32 mouse cellular contexts compared by ENCODE assay signal in the genomic region with DNA sequence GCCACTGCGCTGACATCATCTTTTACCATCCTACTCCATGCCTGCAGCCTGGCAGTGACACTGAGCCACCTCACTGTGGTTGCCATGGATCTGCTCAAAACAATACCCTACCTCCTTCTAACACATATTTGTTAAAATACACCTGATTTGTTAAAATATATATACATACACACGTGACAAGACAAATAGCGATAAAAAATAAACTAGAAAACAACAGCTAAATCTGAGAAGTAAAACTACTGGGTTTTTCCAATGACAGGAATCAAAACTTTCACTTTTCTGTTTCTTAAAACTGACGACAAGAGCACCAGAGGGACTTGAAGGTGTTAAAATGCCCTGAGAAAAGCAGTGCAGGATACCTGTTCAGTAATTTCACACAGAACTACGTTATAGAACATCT. TPM values are rescaled to one million over a fixed set of nuclear protein-coding genes. Genes with fewer than 3 reads are reported as not detected.
"Had no signal": no experiment of that assay in that cellular context is flagged by ENCODE, and none has a peak within 500 bp of the region (broad histone marks: within the 10 kb centered on the region; RNA-seq: fewer than 3 reads in every experiment).

No protein-coding gene starts in this region.

- H3K4me1 ChIP-seq: heart, embryonic 13.5 days; heart, embryonic 15.5 days; hindbrain, embryonic 13.5 days; hindbrain, embryonic 15.5 days; kidney, embryonic 15.5 days; liver, embryonic 13.5 days; liver, embryonic 15.5 days had no signal

- ATAC-seq: hindbrain, postnatal 0 days; inflammation-experienced regulatory T-cells, adult 6 months; intestine, embryonic 16.5 days had no signal

- H3K9ac ChIP-seq: heart, embryonic 13.5 days; heart, embryonic 15.5 days; hindbrain, embryonic 13.5 days; hindbrain, embryonic 15.5 days; kidney, embryonic 15.5 days; limb, embryonic 12.5 days; liver, embryonic 13.5 days; liver, embryonic 15.5 days had no signal

- H3K4me2 ChIP-seq: heart, embryonic 11.5 days; heart, embryonic 13.5 days; heart, embryonic 15.5 days; hindbrain, embryonic 13.5 days; hindbrain, embryonic 15.5 days; kidney, embryonic 15.5 days; limb, embryonic 12.5 days; liver, embryonic 11.5 days; liver, embryonic 13.5 days; liver, embryonic 15.5 days had no signal

- H3K27ac ChIP-seq: heart, adult 2 months; heart, embryonic 13.5 days; heart, embryonic 15.5 days; hindbrain, embryonic 13.5 days; hindbrain, embryonic 15.5 days; hindbrain, postnatal 0 days; kidney, embryonic 15.5 days; left cerebral cortex, adult 2 months; limb, embryonic 10.5 days; limb, embryonic 12.5 days; liver, embryonic 13.5 days; liver, embryonic 15.5 days had no signal

- H3K4me3 ChIP-seq: heart, adult 2 months; heart, embryonic 13.5 days; heart, embryonic 15.5 days; hindbrain, embryonic 13.5 days; hindbrain, embryonic 15.5 days; kidney, embryonic 15.5 days; layer of hippocampus, adult 2 months; left cerebral cortex, adult 2 months; limb, embryonic 10.5 days; limb, embryonic 12.5 days; liver, embryonic 13.5 days; liver, embryonic 15.5 days had no signal

- H3K36me3 ChIP-seq: heart, embryonic 15.5 days; liver, embryonic 13.5 days; liver, embryonic 15.5 days had no signal

- DNase-seq: gastrocnemius, postnatal 14 days; gastrocnemius, postnatal 36 days; heart, adult 11 months; heart, adult 2 months; heart, postnatal 14 days; heart, postnatal 36 days; kidney, adult 11 months; kidney, adult 2 months; kidney, adult 9 months; kidney, postnatal 10 days; kidney, postnatal 25 days; kidney, postnatal 4 days; liver; liver, embryonic 13.5 days had no signal

- H3K27me3 ChIP-seq: heart, embryonic 13.5 days; heart, embryonic 15.5 days; hindbrain, embryonic 13.5 days; hindbrain, embryonic 15.5 days; kidney, embryonic 15.5 days; limb, embryonic 12.5 days; liver, embryonic 13.5 days; liver, embryonic 15.5 days had no signal

- H3K9me3 ChIP-seq: heart, embryonic 13.5 days; heart, embryonic 15.5 days; hindbrain, embryonic 13.5 days; hindbrain, embryonic 15.5 days; kidney, embryonic 15.5 days; limb, embryonic 10.5 days; limb, embryonic 12.5 days; liver, embryonic 13.5 days; liver, embryonic 15.5 days had no signal

RNA-seq across cellular contexts. Expression of a gene that starts 23.6 kb away (rescaled TPM):
- total RNA-seq: layer of hippocampus, adult 2 months; layer of hippocampus, postnatal 10 days; layer of hippocampus, postnatal 25 days; left cerebral cortex, postnatal 14 days had no signal
